Mouse (Mus musculus) stomach, embryonic 16.5 days (tissue): ENCODE measurements around the gene Cyp4b1. TPM values are rescaled to one million over a fixed set of nuclear protein-coding genes. Genes with fewer than 3 reads are reported as not detected.

ENCODE experiments used
- ATAC-seq: fragments of 200-750 bp; cut with Nextera tagmentation; 2 replicates; pipeline ENCODE4 v1.8.0; 2017; ENCODE audit warnings: moderate number of reproducible peaks, moderate TSS enrichment; ENCODE audit not compliant: insufficient read depth, low FRiP score
- H3K27ac ChIP-seq: fragments of 300-500 bp; sonication (generic); 2 replicates; pipeline ENCODE4 v1.5.1; 2014; ENCODE audit warnings: low read length
- H3K27me3 ChIP-seq: fragments of 300-500 bp; sonication (generic); 2 replicates; pipeline ENCODE4 v1.6.1; 2014; ENCODE audit warnings: low read length, control low read depth, mixed read lengths; ENCODE audit not compliant: control insufficient read depth, insufficient read depth
- H3K36me3 ChIP-seq: fragments of 300-500 bp; sonication (generic); 2 replicates; pipeline ENCODE4 v1.6.1; 2014; ENCODE audit warnings: low read length; ENCODE audit not compliant: control insufficient read depth, insufficient read depth
- H3K4me1 ChIP-seq: fragments of 300-500 bp; sonication (generic); 2 replicates; pipeline ENCODE4 v1.6.1; 2014; ENCODE audit warnings: low read length, control low read depth, mixed read lengths; ENCODE audit not compliant: control insufficient read depth, insufficient read depth
- H3K4me2 ChIP-seq: fragments of 300-500 bp; sonication (generic); 2 replicates; pipeline ENCODE4 v1.6.1; 2014; ENCODE audit warnings: low read depth, low read length, mixed read lengths
- H3K4me3 ChIP-seq: fragments of 300-500 bp; sonication (generic); replicated peaks from 2 replicates; pipeline ENCODE4 v1.5.1; 2014; ENCODE audit warnings: mild to moderate bottlenecking, low read length
- H3K9ac ChIP-seq: fragments of 300-500 bp; sonication (generic); 2 replicates; pipeline ENCODE4 v1.6.1; 2014; ENCODE audit warnings: low read length
- H3K9me3 ChIP-seq: fragments of 300-500 bp; sonication (generic); replicated peaks from 2 replicates; pipeline ENCODE4 v1.6.1; 2016; ENCODE audit warnings: low read length, control low read depth; ENCODE audit not compliant: control insufficient read depth
- WGBS: fragments of 180-500 bp; shearing (Covaris S2); extraction: QIAGEN DNeasy Blood & Tissue Kit; methylation state at CpG from one replicate; pipeline ENCODE4 v1.1.7; 2014; 5-methylcytosine and 5-hydroxymethylcytosine counted together
- polyA plus RNA-seq: library from polyadenylated mRNA; unstranded; fragments of >200 nt; fragmentation: Nextera tagmentation; extraction: Ambion mirVana; gene quantifications from 2 replicates; pipeline ENCODE4 v1.2.1, GENCODE M21; 2015

Gene Cyp4b1
- polyA plus RNA-seq, 1 experiment from 2014 or later = 2.1 TPM

DNA sequence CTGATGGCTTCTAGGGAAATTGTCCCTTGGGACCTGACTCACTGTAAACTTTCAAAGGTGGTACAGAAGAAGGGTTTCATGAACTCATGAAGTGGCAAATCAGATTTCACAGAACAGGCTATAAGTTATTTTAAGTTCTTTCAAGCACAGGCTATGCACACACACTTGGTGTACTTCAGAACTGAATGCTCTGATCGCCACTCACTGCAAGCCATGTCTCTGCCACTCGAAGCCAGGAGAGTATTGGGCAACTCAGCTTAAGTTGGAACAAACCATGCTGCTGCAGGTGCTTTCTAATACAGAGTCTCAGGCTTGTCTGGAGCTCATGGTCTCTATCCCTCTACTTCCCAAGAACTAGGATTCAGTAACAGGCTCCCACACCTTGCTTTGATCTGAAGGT lies 71.7 kb downstream of the Cyp4b1 start:
- Histone ChIP-seq H3K4me3 (no peak overlapping the region), H3K36me3 (no peaks in the 10 kb centered on the region), H3K9me3 (no peaks in the 10 kb centered on the region), H3K4me2 (no peak overlapping the region), H3K27ac (no peak overlapping the region), H3K4me1 (no peaks in the 10 kb centered on the region), H3K9ac (no peak overlapping the region), H3K27me3 (no peaks in the 10 kb centered on the region)
- 85% methylated on average over 2 of the region's 2 CpGs for WGBS
- no peak for ATAC-seq

GRCm38 (mm10) chr4:115575255-115575654 lies 72.3 kb downstream of the Cyp4b1 start:
- 77% methylated on average over 3 of the region's 3 CpGs for WGBS
- Histone ChIP-seq H3K4me3 (no peak overlapping the region), H3K4me1 (no peaks in the 10 kb centered on the region), H3K36me3 (no peaks in the 10 kb centered on the region), H3K27me3 (no peaks in the 10 kb centered on the region), H3K4me2 (no peak overlapping the region), H3K9ac (no peak overlapping the region), H3K27ac (no peak overlapping the region), H3K9me3 (no peaks in the 10 kb centered on the region)
- no peak for ATAC-seq

Other genes with a start within 250 kb of the Cyp4b1 start
- gene Cyp4a12b, start 236.1 kb downstream of the Cyp4b1 start, polyA plus RNA-seq = not detected in 2 replicates
- gene Cyp4a30b, start 195.1 kb downstream of the Cyp4b1 start, polyA plus RNA-seq = not detected in 2 replicates
- not detected in 2 replicates for gene Cyp4a14, start 151.6 kb downstream of the Cyp4b1 start, polyA plus RNA-seq
- gene Cyp4a10, start 129.5 kb downstream of the Cyp4b1 start, polyA plus RNA-seq = 0.08 TPM in 1 of 2 replicates, not detected in the other
- gene Cyp4a31, start 84.1 kb downstream of the Cyp4b1 start, polyA plus RNA-seq = not detected in 2 replicates
- gene Cyp4a32, start 46.8 kb downstream of the Cyp4b1 start, polyA plus RNA-seq = not detected in 2 replicates
- 30.1 and 31.3 TPM in 2 replicates for gene Efcab14, start 90.0 kb upstream of the Cyp4b1 start, polyA plus RNA-seq
- 0.28 TPM in 1 of 2 replicates, not detected in the other for gene Tex38, start 133.3 kb upstream of the Cyp4b1 start, polyA plus RNA-seq
- gene Atpaf1, start 137.1 kb upstream of the Cyp4b1 start, polyA plus RNA-seq = 33.7 and 36.2 TPM in 2 replicates
- gene Mob3c, start 180.4 kb upstream of the Cyp4b1 start, polyA plus RNA-seq = 11.8 and 12.9 TPM in 2 replicates
- gene Mknk1, start 191.5 kb upstream of the Cyp4b1 start, polyA plus RNA-seq = 42.4 and 42.5 TPM in 2 replicates
- not detected in 2 replicates for gene Kncn, start 236.7 kb upstream of the Cyp4b1 start, polyA plus RNA-seq
- not detected in 2 replicates for gene 6430628N08Rik, start 242.9 kb upstream of the Cyp4b1 start, polyA plus RNA-seq